7 mouse cellular contexts compared by ENCODE assay signal in genomic region chr11:82763261-82763660, GRCm38 (mm10). TPM values are rescaled to one million over a fixed set of nuclear protein-coding genes. Genes with fewer than 3 reads are reported as not detected.
DNase-seq lines count a peak whose midpoint lies in the region; ATAC-seq and TF ChIP-seq lines count a peak whose summit lies in the region.

No protein-coding gene starts in this region.

- peak overlapping the region; percentile 97 for H3K27ac ChIP-seq in testis, adult 2 months (ENCODE audit: control insufficient read depth, insufficient read depth, low read depth, low read length)
- H3K27ac ChIP-seq in limb, embryonic 12.5 days = peak overlapping the region; percentile 95
- H3K27ac ChIP-seq in stomach, embryonic 14.5 days (ENCODE audit: low read length) = peak overlapping the region; percentile 92; the same call in 1 of the 2 replicates

- 9% methylated on average over 4 of the region's 4 CpGs for WGBS in limb, embryonic 12.5 days
- WGBS in stomach, embryonic 14.5 days = 11% methylated on average over 4 of the region's 4 CpGs

- H3K4me1 ChIP-seq in testis, adult 2 months (ENCODE audit: control insufficient read depth, insufficient read depth, low read length) = peaks cover 8% of the 10 kb centered on the region
- H3K4me1 ChIP-seq in limb, embryonic 12.5 days (replicated peaks) = peaks cover 21% of the 10 kb centered on the region
- peaks cover 18% of the 10 kb centered on the region for H3K4me1 ChIP-seq in stomach, embryonic 14.5 days (ENCODE audit: control insufficient read depth, insufficient read depth, low read length)

- no peaks in the 10 kb centered on the region for H3K36me3 ChIP-seq in testis, adult 2 months (ENCODE audit: control insufficient read depth, insufficient read depth, low read length)
- H3K36me3 ChIP-seq in limb, embryonic 12.5 days = peaks cover under 1% of the 10 kb centered on the region; the same call in 1 of the 2 replicates
- no peaks in the 10 kb centered on the region for H3K36me3 ChIP-seq in stomach, embryonic 14.5 days (ENCODE audit: control insufficient read depth, insufficient read depth, low read length)

- peak; percentile 31; the same call in 1 of the 2 replicates for ATAC-seq in erythroid progenitor cell, adult 5-6 weeks (replicated peaks; ENCODE audit: low FRiP score, poor library complexity, severe bottlenecking)
- ATAC-seq in limb, embryonic 12.5 days (ENCODE audit: insufficient number of reproducible peaks, insufficient read depth, low FRiP score, low TSS enrichment, low read depth) = no peak
- ATAC-seq in stomach, embryonic 14.5 days (ENCODE audit: insufficient number of reproducible peaks, insufficient read depth, low FRiP score, low read depth) = no peak

- no peak for DNase-seq in testis, postnatal 10 days (ENCODE audit: low spot score)
- no peak for DNase-seq in adrenal gland, adult (ENCODE audit: inconsistent age in 2 of 2, low spot score in 1 of 2)
- DNase-seq in natural killer cell, adult 2 months (ENCODE audit: low spot score in 2 of 2) = no peak

- H3K4me3 ChIP-seq in testis, adult 2 months (ENCODE audit: control insufficient read depth, low read depth, low read length) = peak overlapping the region; percentile 98; the same call in 1 of the 2 replicates
- peak overlapping the region; percentile 94 for H3K4me3 ChIP-seq in limb, embryonic 12.5 days (replicated peaks)
- peak overlapping the region; percentile 99 for H3K4me3 ChIP-seq in stomach, embryonic 14.5 days (ENCODE audit: low read depth, low read length)

- peaks cover 4% of the 10 kb centered on the region; the same call in 1 of the 2 replicates for H3K9me3 ChIP-seq in limb, embryonic 12.5 days
- no peaks in the 10 kb centered on the region for H3K9me3 ChIP-seq in stomach, embryonic 14.5 days (ENCODE audit: control insufficient read depth, low read depth, low read length)

- TF ChIP-seq CTCF in testis, adult 2 months (IDR thresholded peaks at IDR 0.05; ENCODE audit: control insufficient read depth, insufficient read depth, insufficient replicate concordance, low read depth, low read length) = no peak

- H3K4me2 ChIP-seq in limb, embryonic 12.5 days = peak overlapping the region; percentile 90
- H3K4me2 ChIP-seq in stomach, embryonic 14.5 days (replicated peaks; ENCODE audit: low read depth, low read length) = peak overlapping the region; percentile 96

- no peak for TF ChIP-seq POLR2A in testis, adult 2 months (IDR thresholded peaks at IDR 0.05; ENCODE audit: control insufficient read depth, low read depth, low read length)

- H3K9ac ChIP-seq in limb, embryonic 12.5 days (replicated peaks) = peak overlapping the region; percentile 65; the same call in 1 of the 2 replicates
- H3K9ac ChIP-seq in stomach, embryonic 14.5 days (replicated peaks; ENCODE audit: low read depth, low read length) = peak overlapping the region; percentile 80; the same call in 1 of the 2 replicates

- H3K27me3 ChIP-seq in testis, adult 2 months (ENCODE audit: control insufficient read depth, insufficient read depth, low read length) = no peaks in the 10 kb centered on the region
- H3K27me3 ChIP-seq in limb, embryonic 12.5 days = no peaks in the 10 kb centered on the region
- H3K27me3 ChIP-seq in stomach, embryonic 14.5 days (ENCODE audit: control insufficient read depth, insufficient read depth, low read length) = no peaks in the 10 kb centered on the region

RNA-seq across cellular contexts. Expression of gene Cct6b, which starts 0.9 kb away (rescaled TPM):
- 89.2 and 95.6 TPM in 2 replicates for polyA plus RNA-seq in testis, adult 2 months (2012; rRNA removed)
- not detected in 2 replicates for total RNA-seq in erythroid progenitor cell, adult 5-6 weeks (2015; ENCODE audit: low replicate concordance)
- total RNA-seq in erythroid progenitor cell, adult 5-6 weeks (2017; ENCODE audit: low replicate concordance) = not detected in 2 replicates
- 0.35 and 0.53 TPM in 2 replicates for polyA plus RNA-seq in limb, embryonic 12.5 days (2016; fragmentation: Nextera tagmentation; extraction: Ambion mirVana)
- polyA plus RNA-seq in stomach, embryonic 14.5 days (2014; fragmentation: Nextera tagmentation; extraction: Ambion mirVana) = 0.22 and 0.56 TPM in 2 replicates

RNA-seq across cellular contexts. Expression of gene Zfp830, which starts 0.9 kb away (rescaled TPM):
- polyA plus RNA-seq in testis, adult 2 months (2012; rRNA removed) = 14.0 and 18.1 TPM in 2 replicates
- total RNA-seq in erythroid progenitor cell, adult 5-6 weeks (2015; ENCODE audit: low replicate concordance) = 18.4 and 22.3 TPM in 2 replicates
- total RNA-seq in erythroid progenitor cell, adult 5-6 weeks (2017; ENCODE audit: low replicate concordance) = 21.9 and 31.1 TPM in 2 replicates
- 42.5 and 42.9 TPM in 2 replicates for polyA plus RNA-seq in limb, embryonic 12.5 days (2016; fragmentation: Nextera tagmentation; extraction: Ambion mirVana)
- 34.2 and 37.8 TPM in 2 replicates for polyA plus RNA-seq in stomach, embryonic 14.5 days (2014; fragmentation: Nextera tagmentation; extraction: Ambion mirVana)

RNA-seq across cellular contexts. Expression of gene Lig3, which starts 17.6 kb away (rescaled TPM):
- polyA plus RNA-seq in testis, adult 2 months (2012; rRNA removed) = 107 and 120 TPM in 2 replicates
- 2.1 and 6.8 TPM in 2 replicates for total RNA-seq in erythroid progenitor cell, adult 5-6 weeks (2015; ENCODE audit: low replicate concordance)
- total RNA-seq in erythroid progenitor cell, adult 5-6 weeks (2017; ENCODE audit: low replicate concordance) = 1.4 and 6.3 TPM in 2 replicates
- 48.3 and 48.6 TPM in 2 replicates for polyA plus RNA-seq in limb, embryonic 12.5 days (2016; fragmentation: Nextera tagmentation; extraction: Ambion mirVana)
- polyA plus RNA-seq in stomach, embryonic 14.5 days (2014; fragmentation: Nextera tagmentation; extraction: Ambion mirVana) = 34.9 and 43.4 TPM in 2 replicates

Comparison
In these comparisons a context has a peak if more than half of its experiments do, and no peak if none do; other contexts are left out.
1. RNA of gene Cct6b, which starts 0.9 kb away (polyA plus RNA-seq): 89.2 to 95.6 TPM in testis, adult 2 months; 0.35 to 0.53 TPM in limb, embryonic 12.5 days and 0.22 to 0.56 TPM in stomach, embryonic 14.5 days; every median in the first group is over 10 times any median in the second.
2. Peak in every context shown above with its lines, with median percentiles within 50 percentile points of each other: H3K27ac ChIP-seq and H3K4me3 ChIP-seq.